Mouse (Mus musculus) embryonic facial prominence, embryonic 10.5 days (tissue): ENCODE measurements around the gene Gm32802. TPM values are rescaled to one million over a fixed set of nuclear protein-coding genes. Genes with fewer than 3 reads are reported as not detected.
A peak's percentile ranks its signal among the peaks of the same experiment; 100 is the strongest.
"Not testable (repeated sequence)": the region's sequence is repeated elsewhere in the genome, so short reads cannot be mapped to it uniquely, and the experiment has no call there.

Experiments used
- DNase-seq: peaks from one replicate; pipeline ENCODE4 v3.0.0-alpha.2; 2017; ENCODE audit warnings: low spot score
- H3K27ac ChIP-seq: fragments of 300-500 bp; sonication (generic); replicated peaks from 2 replicates; pipeline ENCODE4 v1.5.1; 2016; ENCODE audit warnings: mild to moderate bottlenecking
- H3K27me3 ChIP-seq: fragments of 300-500 bp; sonication (generic); replicated peaks from 2 replicates; pipeline ENCODE4 v1.6.1; 2016; ENCODE audit warnings: low read depth, mild to moderate bottlenecking; ENCODE audit not compliant: poor library complexity, severe bottlenecking
- H3K36me3 ChIP-seq: fragments of 300-500 bp; sonication (generic); replicated peaks from 2 replicates; pipeline ENCODE4 v1.6.1; 2016; ENCODE audit warnings: mild to moderate bottlenecking, moderate library complexity
- H3K4me1 ChIP-seq: fragments of 300-500 bp; sonication (generic); 2 replicates; pipeline ENCODE4 v1.6.1; 2016
- H3K4me3 ChIP-seq: fragments of 300-500 bp; sonication (generic); 2 replicates; pipeline ENCODE4 v1.5.1; 2016; ENCODE audit warnings: mild to moderate bottlenecking, moderate library complexity
- H3K9me3 ChIP-seq: fragments of 300-500 bp; sonication (generic); 2 replicates; pipeline ENCODE4 v1.6.1; 2016; ENCODE audit warnings: mild to moderate bottlenecking
- WGBS: fragments of 180-500 bp; shearing (Covaris S2); methylation state at CpG from one replicate; pipeline ENCODE4 v1.1.7; 2016; 5-methylcytosine and 5-hydroxymethylcytosine counted together
- polyA plus RNA-seq: library from polyadenylated mRNA; unstranded; fragments of >200 nt; fragmentation: Nextera tagmentation; extraction: Ambion mirVana; gene quantifications from 2 replicates; pipeline ENCODE4 v1.2.1, GENCODE M21; 2016

Gm32802 gene
- polyA plus RNA-seq, 1 experiment from 2014 or later = not detected

DNA sequence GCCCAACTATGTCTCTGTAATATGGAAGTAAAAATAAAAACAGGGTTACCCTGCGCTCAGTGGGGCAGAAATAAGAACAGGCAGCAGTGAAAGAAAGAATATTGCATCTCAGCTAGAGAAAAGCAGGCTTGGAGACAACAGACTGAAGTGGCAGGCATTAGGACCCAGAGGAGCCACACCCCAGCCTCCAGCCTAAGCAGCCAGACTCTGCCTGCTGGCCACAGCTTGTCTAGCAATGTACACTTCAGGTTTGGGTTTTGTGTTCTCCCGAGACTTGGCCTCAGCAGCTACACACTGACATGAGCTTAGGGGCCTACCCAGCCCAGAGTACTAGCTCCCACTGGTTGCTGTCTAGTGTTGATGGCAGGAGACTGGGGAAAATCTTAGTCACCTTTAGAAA is 43.6 kb downstream of the Gm32802 start:
- H3K27ac ChIP-seq, H3K4me1 ChIP-seq, H3K9me3 ChIP-seq, H3K4me3 ChIP-seq, H3K27me3 ChIP-seq, H3K36me3 ChIP-seq: not testable (repeated sequence)
- 40% methylated on average over 2 of the region's 2 CpGs for WGBS
- peak; percentile 9 for DNase-seq

Other genes starting within 250 kb of the Gm32802 start
- gene Mdm1, start 116.9 kb upstream of the Gm32802 start, polyA plus RNA-seq = 56.7 and 58.0 TPM in 2 replicates
- not detected in 2 replicates for gene Il22, start 53.7 kb upstream of the Gm32802 start, polyA plus RNA-seq
- gene Gm32717, start 17.9 kb upstream of the Gm32802 start, polyA plus RNA-seq = not detected in 2 replicates
- gene Iltifb, start 36.4 kb downstream of the Gm32802 start, polyA plus RNA-seq = not detected in 2 replicates
- gene Gm9040, start 68.3 kb downstream of the Gm32802 start, polyA plus RNA-seq = not detected in 2 replicates
- not detected in 2 replicates for gene Gm9044, start 73.7 kb downstream of the Gm32802 start, polyA plus RNA-seq
- gene Gm9045, start 79.1 kb downstream of the Gm32802 start, polyA plus RNA-seq = 0.13 TPM in 1 of 2 replicates, not detected in the other
- not detected in 2 replicates for gene Gm9046, start 84.6 kb downstream of the Gm32802 start, polyA plus RNA-seq
- not detected in 2 replicates for gene Gm9048, start 90.0 kb downstream of the Gm32802 start, polyA plus RNA-seq
- gene Gm9049, start 95.4 kb downstream of the Gm32802 start, polyA plus RNA-seq = 0.13 TPM in 1 of 2 replicates, not detected in the other
- gene Ifng, start 182.4 kb downstream of the Gm32802 start, polyA plus RNA-seq = not detected in 2 replicates